Mouse (Mus musculus): ENCODE measurements around the gene Eif2b4.

GRCm38 (mm10) chr5:31198170-31198569 is 4.9 kb upstream of the Eif2b4 start:
- TF ChIP-seq POLR2A (IDR thresholded peaks at IDR 0.05; ENCODE audit: extremely low read depth, insufficient read depth, low read length) (no peak), CTCF (IDR thresholded peaks at IDR 0.05; ENCODE audit: low read depth, low read length) (no peak)

Data from liver, adult 2 months (tissue).